Mouse (Mus musculus) forebrain, embryonic 13.5 days (tissue): ENCODE measurements around the gene Nfkbil1. TPM values are rescaled to one million over a fixed set of nuclear protein-coding genes. Genes with fewer than 3 reads are reported as not detected.
A peak's percentile ranks its signal among the peaks of the same experiment; 100 is the strongest.

Experiments used
- ATAC-seq: fragments of 200-750 bp; cut with Nextera tagmentation; 2 replicates; pipeline ENCODE4 v1.8.0; 2017
- H3K27ac ChIP-seq: fragments of 300-500 bp; sonication (generic); 2 replicates; pipeline ENCODE4 v1.5.1; 2015; ENCODE audit warnings: inconsistent platforms, mild to moderate bottlenecking, moderate library complexity
- H3K27me3 ChIP-seq: fragments of 300-500 bp; sonication (generic); 2 replicates; pipeline ENCODE4 v1.6.1; 2015; ENCODE audit warnings: mild to moderate bottlenecking, inconsistent platforms
- H3K36me3 ChIP-seq: fragments of 300-500 bp; sonication (generic); 2 replicates; pipeline ENCODE4 v1.6.1; 2015; ENCODE audit warnings: mild to moderate bottlenecking, inconsistent platforms; ENCODE audit not compliant: poor library complexity, severe bottlenecking
- H3K4me1 ChIP-seq: fragments of 300-500 bp; sonication (generic); 2 replicates; pipeline ENCODE4 v1.6.1; 2015; ENCODE audit warnings: inconsistent platforms
- H3K4me2 ChIP-seq: fragments of 300-500 bp; sonication (generic); 2 replicates; pipeline ENCODE4 v1.6.1; 2015; ENCODE audit warnings: inconsistent platforms, mild to moderate bottlenecking, moderate library complexity
- H3K4me3 ChIP-seq: fragments of 300-500 bp; sonication (generic); 2 replicates; pipeline ENCODE4 v1.5.1; 2015; ENCODE audit warnings: mild to moderate bottlenecking, inconsistent platforms
- H3K9ac ChIP-seq: fragments of 300-500 bp; sonication (generic); 2 replicates; pipeline ENCODE4 v1.6.1; 2015; ENCODE audit warnings: mild to moderate bottlenecking, inconsistent platforms
- H3K9me3 ChIP-seq: fragments of 300-500 bp; sonication (generic); replicated peaks from 2 replicates; pipeline ENCODE4 v1.6.1; 2016; ENCODE audit warnings: inconsistent platforms
- WGBS: fragments of 180-500 bp; shearing (Covaris S2); methylation state at CpG from one replicate; pipeline ENCODE4 v1.1.7; 2015; 5-methylcytosine and 5-hydroxymethylcytosine counted together
- polyA plus RNA-seq: library from polyadenylated mRNA; unstranded; fragments of >200 nt; fragmentation: Nextera tagmentation; extraction: Ambion mirVana; gene quantifications from 2 replicates; pipeline ENCODE4 v1.2.1, GENCODE M21; 2015

Gene Nfkbil1
- polyA plus RNA-seq, 1 experiment from 2014 or later, result 11.2 TPM

GRCm38 (mm10) chr17:35232659-35233058 is 2.9 kb downstream of the Nfkbil1 start:
- ATAC-seq, result no peak
- 93% methylated on average over 5 of the region's 5 CpGs for WGBS
- H3K27me3 ChIP-seq, result no peaks in the 10 kb centered on the region
- no peak overlapping the region for H3K27ac ChIP-seq
- H3K4me3 ChIP-seq, result no peak overlapping the region
- H3K4me2 ChIP-seq, result no peak overlapping the region
- H3K4me1 ChIP-seq, result peaks cover 32% of the 10 kb centered on the region
- peak overlapping the region; percentile 35; the same call in 1 of the 2 replicates for H3K9ac ChIP-seq
- no peaks in the 10 kb centered on the region for H3K9me3 ChIP-seq
- peaks cover 47% of the 10 kb centered on the region for H3K36me3 ChIP-seq

- Histone ChIP-seq H3K4me2 (peak overlapping the region; percentile 40), H3K9ac (peak overlapping the region; percentile 27; the same call in 1 of the 2 replicates), H3K27ac (no peak overlapping the region), H3K27me3 (no peaks in the 10 kb centered on the region), H3K36me3 (peaks cover 53% of the 10 kb centered on the region), H3K4me3 (0 out of 2 replicates have a peak overlapping the region, but pooled peaks have one; percentile 10), H3K9me3 (no peaks in the 10 kb centered on the region), H3K4me1 (peaks cover 30% of the 10 kb centered on the region)
- ATAC-seq, result no peak
- WGBS, result 13% methylated on average over 12 of the region's 12 CpGs
Observed at GRCm38 (mm10) chr17:35232043-35232442, 3.5 kb downstream of the Nfkbil1 start.

- Histone ChIP-seq H3K36me3 (peaks cover 57% of the 10 kb centered on the region), H3K27ac (no peak overlapping the region), H3K9me3 (no peaks in the 10 kb centered on the region), H3K4me3 (no peak overlapping the region), H3K4me1 (peaks cover 23% of the 10 kb centered on the region), H3K4me2 (no peak overlapping the region), H3K27me3 (no peaks in the 10 kb centered on the region), H3K9ac (0 out of 2 replicates have a peak overlapping the region, but pooled peaks have one; percentile 27)
- 94% methylated on average over 10 of the region's 10 CpGs for WGBS
- ATAC-seq, result no peak
Observed at GRCm38 (mm10) chr17:35231022-35231421, 4.6 kb downstream of the Nfkbil1 start.

- no peaks in the 10 kb centered on the region for H3K27me3 ChIP-seq
- H3K4me1 ChIP-seq, result peaks cover under 1% of the 10 kb centered on the region
- no peak overlapping the region for H3K4me2 ChIP-seq
- no peak for ATAC-seq
- H3K9ac ChIP-seq, result no peak overlapping the region
- 90% methylated on average over 14 of the region's 14 CpGs for WGBS
- no peaks in the 10 kb centered on the region for H3K9me3 ChIP-seq
- H3K36me3 ChIP-seq, result peaks cover 70% of the 10 kb centered on the region
- no peak overlapping the region for H3K27ac ChIP-seq
- H3K4me3 ChIP-seq, result no peak overlapping the region
Observed at GRCm38 (mm10) chr17:35226561-35227046, 9.0 kb downstream of the Nfkbil1 start.

- H3K27me3 ChIP-seq, result no peaks in the 10 kb centered on the region
- no peak overlapping the region for H3K9ac ChIP-seq
- H3K4me3 ChIP-seq, result no peak overlapping the region
- H3K9me3 ChIP-seq, result no peaks in the 10 kb centered on the region
- H3K4me2 ChIP-seq, result no peak overlapping the region
- H3K27ac ChIP-seq, result no peak overlapping the region
- ATAC-seq, result no peak
- 96% methylated on average over 5 of the region's 5 CpGs for WGBS
- peaks cover 68% of the 10 kb centered on the region for H3K36me3 ChIP-seq
- H3K4me1 ChIP-seq, result no peaks in the 10 kb centered on the region
Observed at GRCm38 (mm10) chr17:35225456-35225855, 10.1 kb downstream of the Nfkbil1 start.

GRCm38 (mm10) chr17:35224641-35225040 is 11.0 kb downstream of the Nfkbil1 start:
- H3K9ac ChIP-seq, result no peak overlapping the region
- 97% methylated on average over 4 of the region's 4 CpGs for WGBS
- H3K36me3 ChIP-seq, result peaks cover 70% of the 10 kb centered on the region
- H3K4me2 ChIP-seq, result no peak overlapping the region
- no peaks in the 10 kb centered on the region for H3K4me1 ChIP-seq
- no peak for ATAC-seq
- no peak overlapping the region for H3K4me3 ChIP-seq
- no peaks in the 10 kb centered on the region for H3K9me3 ChIP-seq
- H3K27ac ChIP-seq, result no peak overlapping the region
- no peaks in the 10 kb centered on the region for H3K27me3 ChIP-seq

GRCm38 (mm10) chr17:35222299-35222698 is 13.3 kb downstream of the Nfkbil1 start:
- Histone ChIP-seq H3K4me3 (no peak overlapping the region), H3K36me3 (peaks cover 56% of the 10 kb centered on the region), H3K27ac (no peak overlapping the region), H3K9ac (no peak overlapping the region), H3K27me3 (no peaks in the 10 kb centered on the region), H3K4me1 (no peaks in the 10 kb centered on the region), H3K4me2 (no peak overlapping the region), H3K9me3 (no peaks in the 10 kb centered on the region)
- ATAC-seq, result no peak
- WGBS, result 82% methylated on average over 6 of the region's 6 CpGs

GRCm38 (mm10) chr17:35220156-35220952 is 15.2 kb downstream of the Nfkbil1 start, which contains the start of gene Gm16181:
Gene Gm16181 (plus strand): TSS chr17:35220834.
- Histone ChIP-seq H3K9ac (no peak within 1 kb of the TSS), H3K4me2 (no peak within 1 kb of the TSS), H3K9me3 (no peaks in the 10 kb centered on the region), H3K4me3 (no peak within 1 kb of the TSS), H3K27me3 (no peaks in the 10 kb centered on the region), H3K36me3 (peaks cover 44% of the 10 kb centered on the region), H3K4me1 (no peaks in the 10 kb centered on the region), H3K27ac (no peak within 1 kb of the TSS)
- no peak for ATAC-seq
- WGBS, result 83% methylated on average over 28 of the region's 28 CpGs

GRCm38 (mm10) chr17:35219601-35220041 is 16.0 kb downstream of the Nfkbil1 start:
- no peaks in the 10 kb centered on the region for H3K27me3 ChIP-seq
- no peaks in the 10 kb centered on the region for H3K9me3 ChIP-seq
- ATAC-seq, result no peak
- no peaks in the 10 kb centered on the region for H3K4me1 ChIP-seq
- no peak overlapping the region for H3K4me3 ChIP-seq
- H3K27ac ChIP-seq, result no peak overlapping the region
- peaks cover 37% of the 10 kb centered on the region for H3K36me3 ChIP-seq
- 90% methylated on average over 6 of the region's 6 CpGs for WGBS
- H3K4me2 ChIP-seq, result no peak overlapping the region
- no peak overlapping the region for H3K9ac ChIP-seq

- Histone ChIP-seq H3K4me2 (no peak overlapping the region), H3K4me1 (no peaks in the 10 kb centered on the region), H3K9ac (no peak overlapping the region), H3K27me3 (no peaks in the 10 kb centered on the region), H3K4me3 (no peak overlapping the region), H3K36me3 (peaks cover 37% of the 10 kb centered on the region), H3K9me3 (no peaks in the 10 kb centered on the region), H3K27ac (no peak overlapping the region)
- 84% methylated on average over 18 of the region's 18 CpGs for WGBS
- no peak for ATAC-seq
Observed at GRCm38 (mm10) chr17:35218516-35219193, 16.9 kb downstream of the Nfkbil1 start.

GRCm38 (mm10) chr17:35213071-35213470 is 22.5 kb downstream of the Nfkbil1 start:
- Histone ChIP-seq H3K9me3 (no peaks in the 10 kb centered on the region), H3K36me3 (no peaks in the 10 kb centered on the region), H3K4me3 (no peak overlapping the region), H3K27me3 (no peaks in the 10 kb centered on the region), H3K4me1 (no peaks in the 10 kb centered on the region), H3K9ac (no peak overlapping the region), H3K4me2 (no peak overlapping the region), H3K27ac (no peak overlapping the region)
- ATAC-seq, result no peak
- WGBS, result 92% methylated on average over 5 of the region's 5 CpGs

- 75% methylated on average over 3 of the region's 3 CpGs for WGBS
- Histone ChIP-seq H3K4me2 (no peak overlapping the region), H3K4me1 (no peaks in the 10 kb centered on the region)
Observed at GRCm38 (mm10) chr17:35210593-35210992, 25.0 kb downstream of the Nfkbil1 start.

More at GRCm38 (mm10) chr17:35210593-35210992, 25.0 kb downstream of the Nfkbil1 start:
- no peak for ATAC-seq
- H3K27me3 ChIP-seq, result no peaks in the 10 kb centered on the region
- H3K9me3 ChIP-seq, result no peaks in the 10 kb centered on the region
- H3K4me3 ChIP-seq, result no peak overlapping the region
- no peaks in the 10 kb centered on the region for H3K36me3 ChIP-seq
- no peak overlapping the region for H3K27ac ChIP-seq
- H3K9ac ChIP-seq, result no peak overlapping the region
